7 mouse cellular contexts compared by ENCODE assay signal in genomic region chr5:32588136-32588535, GRCm38 (mm10). TPM values are rescaled to one million over a fixed set of nuclear protein-coding genes. Genes with fewer than 3 reads are reported as not detected.
A peak's percentile ranks its signal among the peaks of the same experiment; 100 is the strongest.
DNase-seq lines count a peak whose midpoint lies in the region; ATAC-seq and TF ChIP-seq lines count a peak whose summit lies in the region.

No protein-coding gene starts in this region.

- ATAC-seq in forebrain, embryonic 13.5 days = peak; percentile 57; the same call in 1 of the 2 replicates
- no peak for ATAC-seq in liver, postnatal 0 days

- no peaks in the 10 kb centered on the region for H3K9me3 ChIP-seq in forebrain, embryonic 13.5 days (replicated peaks)
- H3K9me3 ChIP-seq in liver, postnatal 0 days (ENCODE audit: low read length) = no peaks in the 10 kb centered on the region

- no peaks in the 10 kb centered on the region for H3K27me3 ChIP-seq in forebrain, embryonic 13.5 days
- H3K27me3 ChIP-seq in liver, postnatal 0 days (ENCODE audit: insufficient read depth, low read length) = no peaks in the 10 kb centered on the region

- H3K4me2 ChIP-seq in forebrain, embryonic 13.5 days = no peak overlapping the region
- no peak overlapping the region for H3K4me2 ChIP-seq in liver, postnatal 0 days (ENCODE audit: low read depth, low read length)

- peak; percentile 74 for TF ChIP-seq CTCF in liver, postnatal 0 days (IDR thresholded peaks at IDR 0.05; ENCODE audit: low read depth)

- no peaks in the 10 kb centered on the region for H3K4me1 ChIP-seq in forebrain, embryonic 13.5 days
- H3K4me1 ChIP-seq in liver, postnatal 0 days (ENCODE audit: insufficient read depth) = no peaks in the 10 kb centered on the region

- H3K36me3 ChIP-seq in forebrain, embryonic 13.5 days (ENCODE audit: poor library complexity, severe bottlenecking) = no peaks in the 10 kb centered on the region
- no peaks in the 10 kb centered on the region for H3K36me3 ChIP-seq in liver, postnatal 0 days (replicated peaks; ENCODE audit: insufficient read depth, low read length)

- peak; percentile 53 for DNase-seq in urinary bladder, postnatal 14 days (ENCODE audit: low spot score)
- no peak for DNase-seq in urinary bladder, adult 2 months (ENCODE audit: low spot score)
- peak; percentile 61 to 77 for DNase-seq in adrenal gland, postnatal 36 days
- peak; percentile 79 for DNase-seq in kidney, postnatal 10 days
- DNase-seq in liver, postnatal 0 days = peak; percentile 39
- DNase-seq in right cerebral cortex, postnatal 25 days = peak; percentile 54

- no peak for TF ChIP-seq EP300 in liver, postnatal 0 days (IDR thresholded peaks at IDR 0.05; ENCODE audit: low read depth)

- no peak overlapping the region for H3K4me3 ChIP-seq in forebrain, embryonic 13.5 days
- H3K4me3 ChIP-seq in liver, postnatal 0 days (ENCODE audit: low read depth, low read length) = no peak overlapping the region

- WGBS in forebrain, embryonic 13.5 days = 12% methylated on average over 5 of the region's 5 CpGs
- WGBS in liver, postnatal 0 days (ENCODE audit: insufficient replicate concordance) = 10% methylated on average over 5 of the region's 5 CpGs

- no peak overlapping the region for H3K9ac ChIP-seq in forebrain, embryonic 13.5 days
- H3K9ac ChIP-seq in liver, postnatal 0 days (replicated peaks) = no peak overlapping the region

- no peak overlapping the region for H3K27ac ChIP-seq in forebrain, embryonic 13.5 days
- no peak overlapping the region for H3K27ac ChIP-seq in liver, postnatal 0 days (ENCODE audit: low read depth)

RNA-seq across cellular contexts. Expression of gene Yes1, which starts 22.8 kb away (rescaled TPM):
- 7.8 and 10.2 TPM in 2 replicates for polyA plus RNA-seq in urinary bladder, adult 2 months (2012; rRNA removed)
- total RNA-seq in adrenal gland, postnatal 36 days (2021) = 10 to 100 TPM; 42.1 to 52.6 TPM
- polyA plus RNA-seq in forebrain, embryonic 13.5 days (2015; fragmentation: Nextera tagmentation; extraction: Ambion mirVana) = 23.0 and 24.8 TPM in 2 replicates
- polyA plus RNA-seq in liver, postnatal 0 days (2015; fragmentation: Nextera tagmentation; extraction: Ambion mirVana) = 5.7 and 6.4 TPM in 2 replicates
